Mouse (Mus musculus): ENCODE data around the gene Pole2. TPM values are rescaled to one million over a fixed set of nuclear protein-coding genes. Genes with fewer than 3 reads are reported as not detected.

Pole2 gene
- polyA plus RNA-seq, 1 experiment from 2014 or later = 26.2 TPM

GRCm38 (mm10) chr12:69156436-69156835 is 71.6 kb downstream of the Pole2 start:
- no peak overlapping the region for H3K4me3 ChIP-seq (ENCODE audit: low read length)
- H3K9ac ChIP-seq (replicated peaks; ENCODE audit: low read length) = no peak overlapping the region
- H3K4me1 ChIP-seq (ENCODE audit: insufficient read depth, low read length) = peaks cover 6% of the 10 kb centered on the region; the same call in 1 of the 2 replicates
- WGBS = 88% methylated on average over 4 of the region's 4 CpGs
- no peaks in the 10 kb centered on the region for H3K27me3 ChIP-seq (ENCODE audit: insufficient read depth, low read length)
- H3K36me3 ChIP-seq (ENCODE audit: insufficient read depth, low read length) = peaks cover 18% of the 10 kb centered on the region
- no peak overlapping the region for H3K4me2 ChIP-seq (replicated peaks; ENCODE audit: low read depth, low read length)
- H3K27ac ChIP-seq (ENCODE audit: low read length) = no peak overlapping the region
- no peak for ATAC-seq (ENCODE audit: low FRiP score, low TSS enrichment)
- H3K9me3 ChIP-seq (ENCODE audit: low read length) = no peaks in the 10 kb centered on the region

GRCm38 (mm10) chr12:69155923-69156322 is 72.1 kb downstream of the Pole2 start:
- 84% methylated on average over 2 of the region's 2 CpGs for WGBS
- H3K9me3 ChIP-seq (ENCODE audit: low read length) = no peaks in the 10 kb centered on the region
- H3K4me2 ChIP-seq (replicated peaks; ENCODE audit: low read depth, low read length) = no peak overlapping the region
- no peak overlapping the region for H3K27ac ChIP-seq (ENCODE audit: low read length)
- H3K4me1 ChIP-seq (ENCODE audit: insufficient read depth, low read length) = peaks cover 6% of the 10 kb centered on the region; the same call in 1 of the 2 replicates
- no peak overlapping the region for H3K9ac ChIP-seq (replicated peaks; ENCODE audit: low read length)
- ATAC-seq (ENCODE audit: low FRiP score, low TSS enrichment) = no peak
- no peaks in the 10 kb centered on the region for H3K27me3 ChIP-seq (ENCODE audit: insufficient read depth, low read length)
- peaks cover 18% of the 10 kb centered on the region for H3K36me3 ChIP-seq (ENCODE audit: insufficient read depth, low read length)
- H3K4me3 ChIP-seq (ENCODE audit: low read length) = no peak overlapping the region

Small RNA genes lying within 50 kb of the gene (microRNA-seq; reads per million reads assigned to microRNA genes)
- gene Gm47287 (not detected), gene Gm47295 (1.7 reads per million, percentile 5 among the genes with 10 or more reads in this experiment)

Other genes starting within 250 kb of the Pole2 start
- gene Rps29, start 69.0 kb downstream of the Pole2 start, polyA plus RNA-seq (2015; fragmentation: Nextera tagmentation; extraction: Ambion mirVana) = 1,392 and 1,476 TPM in 2 replicates
- gene Lrr1, start 59.4 kb downstream of the Pole2 start, polyA plus RNA-seq (2015; fragmentation: Nextera tagmentation; extraction: Ambion mirVana) = 21.1 and 24.1 TPM in 2 replicates
- gene Rpl36al, start 44.1 kb downstream of the Pole2 start, polyA plus RNA-seq (2015; fragmentation: Nextera tagmentation; extraction: Ambion mirVana) = 471 and 512 TPM in 2 replicates
- gene Mgat2, start 44.0 kb downstream of the Pole2 start, polyA plus RNA-seq (2015; fragmentation: Nextera tagmentation; extraction: Ambion mirVana) = 46.3 and 47.0 TPM in 2 replicates
- 32.6 and 34.2 TPM in 2 replicates for gene Gm49383, start 31.1 kb downstream of the Pole2 start, polyA plus RNA-seq (2015; fragmentation: Nextera tagmentation; extraction: Ambion mirVana)
- gene Dnaaf2, start 29.8 kb downstream of the Pole2 start, polyA plus RNA-seq (2015; fragmentation: Nextera tagmentation; extraction: Ambion mirVana) = 8.8 and 10.5 TPM in 2 replicates
- gene Gm49384, start 23.9 kb downstream of the Pole2 start, polyA plus RNA-seq (2015; fragmentation: Nextera tagmentation; extraction: Ambion mirVana) = 26.8 and 28.7 TPM in 2 replicates
- 5.9 and 9.9 TPM in 2 replicates for gene Klhdc1, start 13.0 kb upstream of the Pole2 start, polyA plus RNA-seq (2015; fragmentation: Nextera tagmentation; extraction: Ambion mirVana)
- 139 and 142 TPM in 2 replicates for gene Klhdc2, start 68.5 kb upstream of the Pole2 start, polyA plus RNA-seq (2015; fragmentation: Nextera tagmentation; extraction: Ambion mirVana)
- 80.3 and 92.7 TPM in 2 replicates for gene Nemf, start 129.0 kb upstream of the Pole2 start, polyA plus RNA-seq (2015; fragmentation: Nextera tagmentation; extraction: Ambion mirVana)
- 34.6 and 34.9 TPM in 2 replicates for gene Arf6, start 144.0 kb upstream of the Pole2 start, polyA plus RNA-seq (2015; fragmentation: Nextera tagmentation; extraction: Ambion mirVana)
- gene Gm9887, start 144.3 kb upstream of the Pole2 start, polyA plus RNA-seq (2015; fragmentation: Nextera tagmentation; extraction: Ambion mirVana) = 1.1 and 1.7 TPM in 2 replicates

Data from kidney, embryonic 16.5 days (tissue).